Comparison of ENCODE assay signal across 15 mouse cellular contexts in the genomic region with DNA sequence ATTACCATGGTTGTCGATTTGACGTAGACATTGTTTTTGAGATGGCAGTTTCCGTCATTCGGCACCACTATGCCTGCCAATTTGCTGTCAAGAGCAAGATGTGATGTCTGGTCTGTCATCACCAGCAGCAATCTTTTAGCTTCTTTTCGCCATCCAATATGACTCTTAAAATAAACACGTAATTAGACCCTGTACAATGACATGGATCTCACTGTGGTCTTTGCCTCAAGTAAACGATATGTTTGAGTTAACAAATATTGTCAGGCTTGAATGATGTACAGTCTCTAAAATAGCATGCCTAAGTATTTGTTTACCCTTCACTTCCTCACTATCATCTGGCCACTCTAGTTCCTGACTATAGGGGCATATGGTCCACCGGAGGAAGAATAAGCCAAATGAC.
"Had no signal": no experiment of that assay in that cellular context is flagged by ENCODE, and none has a peak within 500 bp of the region (broad histone marks: within the 10 kb centered on the region; RNA-seq: fewer than 3 reads in every experiment).

No protein-coding gene starts in this region.

- H3K27ac ChIP-seq: left cerebral cortex, adult 2 months; limb, embryonic 10.5 days; liver, embryonic 15.5 days; macrophage; midbrain, embryonic 15.5 days; neural tube, embryonic 12.5 days; stomach, postnatal 0 days had no signal

- H3K4me1 ChIP-seq: limb, embryonic 10.5 days; liver, embryonic 15.5 days; megakaryocyte, embryonic 14.5 days; midbrain, embryonic 15.5 days; neural tube, embryonic 12.5 days had no signal

- H3K9ac ChIP-seq: liver, embryonic 15.5 days; midbrain, embryonic 15.5 days; neural tube, embryonic 12.5 days had no signal

- ATAC-seq: midbrain, embryonic 15.5 days had no signal

- H3K4me3 ChIP-seq: left cerebral cortex, adult 2 months; limb, embryonic 10.5 days; liver, embryonic 15.5 days; megakaryocyte, embryonic 14.5 days; midbrain, embryonic 15.5 days; neural tube, embryonic 12.5 days had no signal

- H3K4me2 ChIP-seq: liver, embryonic 11.5 days; liver, embryonic 15.5 days; midbrain, embryonic 11.5 days; midbrain, embryonic 15.5 days; neural tube, embryonic 12.5 days had no signal

- DNase-seq: kidney, adult 2 months; kidney, postnatal 25 days; retina, postnatal 1 day; right cerebral cortex, postnatal 14 days; thymus, postnatal 4 days had no signal

- H3K9me3 ChIP-seq: limb, embryonic 10.5 days; liver, embryonic 15.5 days; megakaryocyte, embryonic 14.5 days; midbrain, embryonic 15.5 days; neural tube, embryonic 12.5 days had no signal

- H3K27me3 ChIP-seq: liver, embryonic 15.5 days; megakaryocyte, embryonic 14.5 days; midbrain, embryonic 15.5 days; neural tube, embryonic 12.5 days had no signal

- H3K36me3 ChIP-seq: limb, embryonic 10.5 days; liver, embryonic 15.5 days; midbrain, embryonic 15.5 days had no signal
